19 mouse cellular contexts compared by ENCODE assay signal in the genomic region with DNA sequence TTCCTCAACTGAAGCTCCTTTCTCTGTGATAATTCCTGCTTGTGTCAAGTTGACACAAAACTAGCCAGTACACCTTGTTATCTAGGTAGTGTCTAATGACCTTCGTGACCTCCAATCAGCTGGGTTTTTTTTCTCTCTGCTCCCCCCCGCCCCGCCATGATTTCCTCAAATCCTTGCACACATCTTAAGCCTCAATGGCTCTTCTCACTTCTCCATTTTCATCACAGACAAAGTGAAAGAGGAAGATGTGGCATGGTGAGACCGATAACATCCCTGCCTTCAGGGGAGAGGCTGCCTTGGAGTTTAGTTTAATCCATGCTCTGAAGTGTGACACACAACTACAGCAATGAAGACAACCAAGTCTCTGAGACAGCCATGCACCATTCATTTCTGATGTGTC. TPM values are rescaled to one million over a fixed set of nuclear protein-coding genes. Genes with fewer than 3 reads are reported as not detected.
DNase-seq lines count a peak whose midpoint lies in the region; ATAC-seq and TF ChIP-seq lines count a peak whose summit lies in the region.
"Had no signal": no experiment of that assay in that cellular context is flagged by ENCODE, and none has a peak within 500 bp of the region (broad histone marks: within the 10 kb centered on the region; RNA-seq: fewer than 3 reads in every experiment).

No protein-coding gene starts in this region.

- TF ChIP-seq EP300 in CH12.LX (IDR thresholded peaks at IDR 0.05; ENCODE audit: low read length): peak; percentile 83
- TF ChIP-seq EP300 in stomach, postnatal 0 days (optimal IDR thresholded peaks at IDR 0.05): no peak

- 86% methylated on average over 4 of the region's 4 CpGs for WGBS in hindbrain, postnatal 0 days
- 92% methylated on average over 4 of the region's 4 CpGs for WGBS in stomach, postnatal 0 days

- no peak overlapping the region for H3K27ac ChIP-seq in CH12.LX (ENCODE audit: insufficient read depth, low read depth)
- H3K27ac ChIP-seq in hindbrain, postnatal 0 days: no peak overlapping the region
- H3K27ac ChIP-seq in stomach, postnatal 0 days (replicated peaks): no peak overlapping the region
- H3K27ac ChIP-seq: embryonic facial prominence, embryonic 12.5 days; hindbrain, embryonic 14.5 days; neural tube, embryonic 12.5 days had no signal

- no peaks in the 10 kb centered on the region for H3K36me3 ChIP-seq in CH12.LX (replicated peaks in 1 of 2; ENCODE audit: control insufficient read depth in 1 of 2, insufficient read depth in 1 of 2, low read length in 1 of 2)
- no peaks in the 10 kb centered on the region for H3K36me3 ChIP-seq in hindbrain, postnatal 0 days (ENCODE audit: insufficient read depth, low read length)
- H3K36me3 ChIP-seq in stomach, postnatal 0 days (ENCODE audit: control insufficient read depth, insufficient read depth, low read length): no peaks in the 10 kb centered on the region
- H3K36me3 ChIP-seq: embryonic facial prominence, embryonic 12.5 days; neural tube, embryonic 12.5 days had no signal

- no peak overlapping the region for H3K9ac ChIP-seq in CH12.LX (ENCODE audit: insufficient read depth, low read depth)
- H3K9ac ChIP-seq in hindbrain, postnatal 0 days (replicated peaks; ENCODE audit: low read length): no peak overlapping the region
- no peak overlapping the region for H3K9ac ChIP-seq in stomach, postnatal 0 days (ENCODE audit: low read length)
- H3K9ac ChIP-seq: embryonic facial prominence, embryonic 12.5 days; hindbrain, embryonic 14.5 days; neural tube, embryonic 12.5 days had no signal

- H3K27me3 ChIP-seq in CH12.LX (replicated peaks): no peaks in the 10 kb centered on the region
- no peaks in the 10 kb centered on the region for H3K27me3 ChIP-seq in hindbrain, postnatal 0 days (ENCODE audit: insufficient read depth, low read length)
- H3K27me3 ChIP-seq in stomach, postnatal 0 days (ENCODE audit: control insufficient read depth, insufficient read depth, low read length): no peaks in the 10 kb centered on the region
- H3K27me3 ChIP-seq: embryonic facial prominence, embryonic 12.5 days; neural tube, embryonic 12.5 days had no signal

- no peaks in the 10 kb centered on the region for H3K9me3 ChIP-seq in CH12.LX (replicated peaks; ENCODE audit: low read length)
- no peaks in the 10 kb centered on the region for H3K9me3 ChIP-seq in hindbrain, postnatal 0 days (ENCODE audit: low read length)
- no peaks in the 10 kb centered on the region for H3K9me3 ChIP-seq in stomach, postnatal 0 days (ENCODE audit: control insufficient read depth, low read length)
- H3K9me3 ChIP-seq: embryonic facial prominence, embryonic 12.5 days; megakaryocyte, embryonic 14.5 days; neural tube, embryonic 12.5 days had no signal

- TF ChIP-seq RAD21 in CH12.LX (IDR thresholded peaks at IDR 0.05; ENCODE audit: low read depth, low read length): no peak

- peaks cover 3 to 19% of the 10 kb centered on the region in 2 experiments; a peak in 3 of 4 replicates for H3K4me1 ChIP-seq in CH12.LX (ENCODE audit: control insufficient read depth in 1 of 2, insufficient read depth in 2 of 2)
- no peaks in the 10 kb centered on the region for H3K4me1 ChIP-seq in hindbrain, postnatal 0 days (ENCODE audit: insufficient read depth, low read length)
- no peaks in the 10 kb centered on the region for H3K4me1 ChIP-seq in stomach, postnatal 0 days (replicated peaks; ENCODE audit: control insufficient read depth, insufficient read depth)
- H3K4me1 ChIP-seq: embryonic facial prominence, embryonic 12.5 days; neural tube, embryonic 12.5 days had no signal

- in situ Hi-C loops in CH12.LX (cut with MboI; ENCODE audit: low pct_ligation_motif_present, low pct_unique_long_range_greater_than_20kb, low sequenced_read_pairs): no loop called here

- H3K79me2 ChIP-seq in CH12.LX (replicated peaks; ENCODE audit: control insufficient read depth, extremely low read depth, insufficient read depth, poor library complexity, severe bottlenecking): no peaks in the 10 kb centered on the region

- ATAC-seq in granulocyte monocyte progenitor cell, adult 5-6 weeks (replicated peaks; ENCODE audit: poor library complexity, severe bottlenecking): peak; percentile 97
- ATAC-seq in hindbrain, postnatal 0 days: no peak
- ATAC-seq in stomach, postnatal 0 days (ENCODE audit: low FRiP score, low TSS enrichment): no peak
- ATAC-seq: intestine, postnatal 0 days had no signal

- DNase-seq in layer of hippocampus, adult 9-11 months: peak; percentile 28
- DNase-seq in layer of hippocampus, postnatal 25 days (ENCODE audit: extremely low spot score in 1 of 2, low spot score in 1 of 2): no peak
- DNase-seq in CH12.LX (ENCODE audit: extremely low read depth): peak; percentile 76
- peak; percentile 23 to 34 for DNase-seq in spleen, adult 18-20 months
- DNase-seq in hindbrain, postnatal 0 days (ENCODE audit: low spot score): no peak
- no peak for DNase-seq in stomach, postnatal 0 days (ENCODE audit: low spot score)
- DNase-seq in frontal cortex, postnatal 14 days (ENCODE audit: low spot score in 2 of 2): no peak
- DNase-seq: adrenal gland, postnatal 36 days; cerebellum, adult 11-12 months; gastrocnemius, postnatal 25 days; kidney, postnatal 14 days; right cerebral cortex, postnatal 25 days; thymus, postnatal 25 days had no signal

- TF ChIP-seq POLR2A in CH12.LX (IDR thresholded peaks at IDR 0.05; ENCODE audit: low read depth, low read length): no peak

- TF ChIP-seq CTCF in CH12.LX (conservative IDR thresholded peaks at IDR 0.05 in 1 of 2, IDR thresholded peaks at IDR 0.05 in 1 of 2; ENCODE audit: low read depth in 2 of 2, low read length in 2 of 2): no peak
- no peak for TF ChIP-seq CTCF in hindbrain, postnatal 0 days (IDR thresholded peaks at IDR 0.05; ENCODE audit: low read depth)
- TF ChIP-seq CTCF in stomach, postnatal 0 days (IDR thresholded peaks at IDR 0.05; ENCODE audit: low read depth): no peak

- H3K4me2 ChIP-seq in CH12.LX (ENCODE audit: insufficient read depth, low read depth, poor library complexity, severe bottlenecking): peak overlapping the region; percentile 24; the same call in 1 of the 2 replicates
- H3K4me2 ChIP-seq in hindbrain, postnatal 0 days (ENCODE audit: low read depth, low read length): no peak overlapping the region
- no peak overlapping the region for H3K4me2 ChIP-seq in stomach, postnatal 0 days (replicated peaks; ENCODE audit: low read depth)
- H3K4me2 ChIP-seq: embryonic facial prominence, embryonic 12.5 days; hindbrain, embryonic 14.5 days; neural tube, embryonic 12.5 days had no signal

- dilution Hi-C loops in CH12.LX (cut with MboI; ENCODE audit: extremely low pct_ligation_motif_present, extremely low pct_unique_long_range_greater_than_20kb, low sequenced_read_pairs): no loop called here

- H3K4me3 ChIP-seq in CH12.LX (replicated peaks in 1 of 3; ENCODE audit: low read depth in 2 of 3, low read length in 2 of 3, poor library complexity in 1 of 3): no peak overlapping the region
- H3K4me3 ChIP-seq in hindbrain, postnatal 0 days (ENCODE audit: low read length): no peak overlapping the region
- no peak overlapping the region for H3K4me3 ChIP-seq in stomach, postnatal 0 days (ENCODE audit: low read depth, low read length)
- H3K4me3 ChIP-seq: embryonic facial prominence, embryonic 12.5 days; megakaryocyte, embryonic 14.5 days; neural tube, embryonic 12.5 days had no signal

TF ChIP-seq in CH12.LX, 34 proteins besides CTCF, POLR2A, EP300 and RAD21 (continues in another document):
- TF ChIP-seq JUN (IDR thresholded peaks at IDR 0.05; ENCODE audit: insufficient read depth, low read depth, low read length) (no peak), RCOR1 (conservative IDR thresholded peaks at IDR 0.05; ENCODE audit: low read depth, low read length) (0 out of 2 replicates have a peak, but pooled peaks have one; percentile 25), NELFE (IDR thresholded peaks at IDR 0.05; ENCODE audit: low read depth, low read length) (no peak), ETS1 (conservative IDR thresholded peaks at IDR 0.05; ENCODE audit: low read depth, low read length) (0 out of 2 replicates have a peak, but pooled peaks have one; percentile 54), CHD1 (IDR thresholded peaks at IDR 0.05; ENCODE audit: low read depth, low read length) (no peak), TBP (conservative IDR thresholded peaks at IDR 0.05; ENCODE audit: low read depth, low read length) (no peak), NRF1 (IDR thresholded peaks at IDR 0.05; ENCODE audit: low read depth, low read length) (no peak), MEF2A (IDR thresholded peaks at IDR 0.05; ENCODE audit: borderline replicate concordance, low read depth, low read length) (no peak), BHLHE40 (IDR thresholded peaks at IDR 0.05; ENCODE audit: low read depth, low read length) (peak; percentile 38; the same call in 1 of the 2 replicates), ZKSCAN1 (IDR thresholded peaks at IDR 0.05; ENCODE audit: borderline replicate concordance, low read depth, low read length) (no peak), CHD2 (IDR thresholded peaks at IDR 0.05; ENCODE audit: low read length) (peak; percentile 32; the same call in 1 of the 2 replicates), UBTF (IDR thresholded peaks at IDR 0.05; ENCODE audit: low read depth, low read length) (no peak), IRF4 (IDR thresholded peaks at IDR 0.05; ENCODE audit: low read depth, low read length) (peak; percentile 86), SIN3A (IDR thresholded peaks at IDR 0.05; ENCODE audit: low read length) (no peak), MAZ (IDR thresholded peaks at IDR 0.05; ENCODE audit: low read depth, low read length) (peak; percentile 83), USF2 (conservative IDR thresholded peaks at IDR 0.05; ENCODE audit: low read depth, low read length) (no peak), ELF1 (IDR thresholded peaks at IDR 0.05; ENCODE audit: low read depth, low read length) (0 out of 2 replicates have a peak, but pooled peaks have one; percentile 36), USF1 (IDR thresholded peaks at IDR 0.05; ENCODE audit: low read depth, low read length) (no peak), POLR2AphosphoS2 (IDR thresholded peaks at IDR 0.05; ENCODE audit: low read depth, low read length) (no peak), ZNF384 (IDR thresholded peaks at IDR 0.05; ENCODE audit: low read depth, low read length) (peak; percentile 80), JUND (conservative IDR thresholded peaks at IDR 0.05; ENCODE audit: low read depth, low read length) (no peak)

RNA-seq across cellular contexts. Expression of gene Epc2, which starts 26.5 kb away (rescaled TPM):
- total RNA-seq in layer of hippocampus, postnatal 25 days (2021): 10 to 100 TPM; 48.5 to 49.4 TPM
- 10.5 and 11.5 TPM in 2 replicates for total RNA-seq in CH12.LX (2012; rRNA removed)
- total RNA-seq in CH12.LX (2014; rRNA removed): 19.2 and 20.2 TPM in 2 replicates
- polyA plus RNA-seq in CH12.LX (2012; ENCODE audit: insufficient read length, low read depth): 20.3 and 22.8 TPM in 2 replicates
- total RNA-seq in granulocyte monocyte progenitor cell, adult 5-6 weeks (2014; fragmentation: Nextera tagmentation): 17.1 and 23.9 TPM in 2 replicates
- total RNA-seq in granulocyte monocyte progenitor cell, adult 5-6 weeks (2017): 28.3 and 30.8 TPM in 2 replicates
- 28.6 and 30.7 TPM in 2 replicates for total RNA-seq in hindbrain, postnatal 0 days (2014; rRNA removed)
- polyA plus RNA-seq in hindbrain, postnatal 0 days (2015; fragmentation: Nextera tagmentation; extraction: Ambion mirVana): 7.4 and 7.8 TPM in 2 replicates
- 2.8 and 2.9 TPM in 2 replicates for polyA plus RNA-seq in stomach, postnatal 0 days (2015; fragmentation: Nextera tagmentation; extraction: Ambion mirVana)

Comparison
In these comparisons a context has a peak if more than half of its experiments do, and no peak if none do; other contexts are left out.
1. DNase-seq: peak in layer of hippocampus, adult 9-11 months (single experiment), CH12.LX (single experiment) and spleen, adult 18-20 months (2 of 2); none in layer of hippocampus, postnatal 25 days (0 of 2), hindbrain, postnatal 0 days (single experiment), stomach, postnatal 0 days (single experiment) and frontal cortex, postnatal 14 days (0 of 2).